Mouse (Mus musculus): Measurements from ENCODE around the gene Dbn1. TPM values are rescaled to one million over a fixed set of nuclear protein-coding genes. Genes with fewer than 3 reads are reported as not detected.
A peak's percentile ranks its signal among the peaks of the same experiment; 100 is the strongest.
"Not testable (repeated sequence)": the region's sequence is repeated elsewhere in the genome, so short reads cannot be mapped to it uniquely, and the experiment has no call there.

Gene Dbn1
- total RNA-seq, 2 experiments from 2014 or later, result 1.4 to 1.6 TPM

DNA sequence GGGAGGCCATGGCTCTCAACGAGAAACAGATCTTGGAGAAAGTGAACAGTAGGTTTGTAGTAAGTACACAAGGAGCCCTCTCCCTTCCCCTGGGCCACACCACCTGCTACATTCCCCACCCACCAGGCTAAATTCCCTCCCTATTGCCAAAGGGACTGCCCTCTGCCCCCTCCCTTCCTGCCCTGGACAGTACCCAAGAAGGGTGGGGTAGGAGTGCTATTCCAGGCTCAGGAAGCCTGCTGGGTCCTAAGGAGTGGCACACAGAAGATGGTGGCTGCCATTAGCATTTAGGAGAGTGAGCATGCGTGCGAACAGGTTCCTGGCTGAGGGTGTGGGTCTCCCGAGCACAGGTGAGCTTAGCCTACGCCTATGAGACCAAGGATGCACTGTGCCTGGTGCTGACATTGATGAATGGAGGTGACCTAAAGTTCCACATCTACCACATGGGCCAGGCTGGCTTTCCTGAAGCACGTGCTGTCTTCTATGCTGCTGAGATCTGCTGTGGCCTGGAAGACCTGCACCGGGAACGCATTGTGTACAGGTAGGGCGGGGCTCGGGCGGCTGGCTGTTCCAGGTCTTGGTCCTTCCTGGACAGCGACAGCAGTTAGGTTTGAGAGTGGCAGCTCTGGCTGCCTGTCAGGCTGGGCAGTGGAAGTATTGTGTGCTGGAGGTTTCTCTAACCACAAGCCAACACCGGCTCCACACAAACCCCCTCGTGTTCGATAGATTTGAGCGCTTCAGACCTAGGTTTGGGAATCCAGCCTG, 35.9 kb downstream of the Dbn1 start:
- no peak for ATAC-seq (replicated peaks; ENCODE audit: poor library complexity, severe bottlenecking)

- ATAC-seq (replicated peaks; ENCODE audit: poor library complexity, severe bottlenecking), result no peak
These were observed 36.6 kb downstream of the Dbn1 start for GRCm38 (mm10) chr13:55451296-55451695.

DNA sequence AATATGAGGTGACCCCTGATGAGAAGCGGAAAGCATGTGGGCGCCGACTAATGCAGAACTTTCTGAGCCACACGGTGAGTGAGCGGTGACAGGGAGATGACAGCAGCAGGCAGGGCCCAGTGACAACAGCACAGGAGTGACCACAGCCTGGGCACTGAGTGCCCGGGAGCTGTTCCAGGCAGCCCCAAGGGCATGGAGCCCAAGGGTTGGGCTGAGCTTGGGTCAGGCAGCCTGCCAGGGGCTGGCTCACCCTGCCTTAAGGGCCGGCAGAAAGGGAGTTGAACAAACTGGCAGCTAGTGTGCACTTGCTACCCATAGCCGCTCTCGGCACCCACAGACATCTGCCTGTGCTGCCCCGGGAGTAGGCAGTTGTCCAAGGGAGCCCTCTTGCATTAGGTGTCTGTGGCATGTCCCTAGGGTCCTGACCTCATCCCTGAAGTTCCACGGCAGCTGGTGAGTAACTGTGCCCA, 37.4 kb downstream of the Dbn1 start:
- no peak for ATAC-seq (replicated peaks; ENCODE audit: poor library complexity, severe bottlenecking)

GRCm38 (mm10) chr13:55449679-55450441, 38.1 kb downstream of the Dbn1 start:
- peak; percentile 13 for ATAC-seq (replicated peaks; ENCODE audit: poor library complexity, severe bottlenecking)

DNA sequence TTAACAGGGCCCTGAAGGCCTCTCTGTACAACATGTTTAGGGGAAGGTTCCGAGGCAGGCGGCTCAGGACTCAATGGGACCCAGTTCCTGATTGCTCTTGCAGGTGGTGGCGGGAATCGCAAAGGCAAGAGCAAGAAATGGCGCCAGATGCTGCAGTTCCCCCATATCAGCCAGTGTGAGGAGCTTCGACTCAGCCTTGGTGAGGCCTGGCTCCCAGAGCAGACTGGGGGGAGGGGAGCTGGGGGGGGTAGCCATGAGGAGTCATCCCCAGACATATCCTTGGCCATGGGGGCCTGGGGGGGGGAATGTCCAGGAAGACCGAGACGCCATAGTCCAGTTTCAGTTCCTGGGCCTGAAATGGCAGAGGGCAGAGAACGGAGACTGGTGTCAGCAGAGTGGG, 38.7 kb downstream of the Dbn1 start:
- ATAC-seq (replicated peaks; ENCODE audit: poor library complexity, severe bottlenecking), result no peak

GRCm38 (mm10) chr13:55448131-55448530, 39.8 kb downstream of the Dbn1 start:
- ATAC-seq (replicated peaks; ENCODE audit: poor library complexity, severe bottlenecking), result no peak

DNA sequence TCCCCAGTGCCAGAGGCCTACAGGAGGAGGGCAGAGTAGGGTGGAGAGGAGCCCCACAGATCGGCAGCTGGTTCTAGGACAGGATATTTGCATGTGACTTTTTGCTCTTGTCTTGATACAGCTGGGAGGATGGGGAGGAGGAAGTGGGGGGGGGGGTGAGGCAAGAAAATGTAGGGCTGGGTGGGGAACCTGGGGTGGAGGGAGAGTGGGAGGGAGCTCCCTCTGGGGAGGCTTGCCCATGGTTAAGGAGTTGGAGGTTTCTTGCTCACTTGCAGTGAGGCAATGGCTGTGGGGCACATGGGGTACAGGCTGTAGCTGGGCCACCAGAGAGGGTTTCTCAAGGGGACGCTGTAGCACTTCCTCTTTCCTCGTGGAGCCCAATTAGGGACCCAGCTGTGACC, 40.4 kb downstream of the Dbn1 start:
- peak; percentile 66 for ATAC-seq (replicated peaks; ENCODE audit: poor library complexity, severe bottlenecking)

DNA sequence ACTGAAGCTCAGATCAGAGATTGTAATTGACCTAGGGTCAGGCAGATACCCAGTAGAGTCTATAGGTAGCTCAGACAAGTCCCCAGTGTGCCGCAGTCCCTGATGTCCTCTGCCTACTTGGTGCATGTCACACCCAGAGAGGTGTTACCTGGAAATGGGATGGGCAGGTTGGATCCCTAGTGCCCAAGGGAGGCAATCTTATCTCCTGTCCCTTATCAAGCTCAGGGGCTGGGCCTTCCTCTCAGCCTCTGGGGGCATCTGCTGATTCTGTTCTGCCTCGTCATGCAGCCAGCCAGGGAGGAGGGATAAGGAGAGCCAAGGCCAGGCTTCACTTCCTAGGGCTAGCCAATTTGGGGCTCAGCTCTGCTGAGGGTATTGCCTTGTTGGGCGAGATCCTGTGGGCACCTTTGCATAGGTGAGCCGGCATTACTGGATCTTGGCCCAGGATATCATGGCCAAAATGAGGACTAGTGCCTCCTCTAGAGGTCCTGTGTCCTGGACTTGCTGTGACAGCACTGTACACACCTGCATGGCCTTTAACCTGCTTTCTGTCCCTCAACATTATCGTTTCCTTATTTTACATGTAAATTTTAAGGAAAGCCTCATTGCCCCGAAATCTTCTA, 41.3 kb downstream of the Dbn1 start:
- ATAC-seq (replicated peaks; ENCODE audit: poor library complexity, severe bottlenecking), result no peak

- ATAC-seq (replicated peaks; ENCODE audit: poor library complexity, severe bottlenecking), result no peak
These were observed 42.4 kb downstream of the Dbn1 start for GRCm38 (mm10) chr13:55445361-55446091.

DNA sequence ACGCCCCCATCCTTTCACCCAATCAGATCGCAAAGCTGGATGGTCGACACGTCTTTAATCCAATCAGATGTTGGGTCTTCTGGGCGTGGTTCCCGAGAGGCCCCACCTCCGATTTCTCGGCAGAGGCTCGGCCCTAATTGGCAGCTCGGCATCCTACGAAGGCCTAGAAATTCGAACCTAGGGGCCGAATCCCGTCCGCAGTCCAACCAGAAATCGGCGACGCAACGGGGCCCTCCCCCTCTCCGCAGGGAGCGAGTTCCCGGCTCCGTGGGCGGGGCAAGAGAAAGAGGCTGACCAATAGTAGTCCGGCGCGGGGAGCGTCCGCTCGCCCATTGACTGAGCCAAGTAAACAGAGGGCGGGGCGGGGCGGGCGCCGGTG, 43.0 kb downstream of the Dbn1 start, which contains the start of gene Grk6:
Gene Grk6 (plus strand): TSS at position 136 of the 379 bp plus-strand sequence.
- ATAC-seq (replicated peaks; ENCODE audit: poor library complexity, severe bottlenecking), result peak; percentile 70

DNA sequence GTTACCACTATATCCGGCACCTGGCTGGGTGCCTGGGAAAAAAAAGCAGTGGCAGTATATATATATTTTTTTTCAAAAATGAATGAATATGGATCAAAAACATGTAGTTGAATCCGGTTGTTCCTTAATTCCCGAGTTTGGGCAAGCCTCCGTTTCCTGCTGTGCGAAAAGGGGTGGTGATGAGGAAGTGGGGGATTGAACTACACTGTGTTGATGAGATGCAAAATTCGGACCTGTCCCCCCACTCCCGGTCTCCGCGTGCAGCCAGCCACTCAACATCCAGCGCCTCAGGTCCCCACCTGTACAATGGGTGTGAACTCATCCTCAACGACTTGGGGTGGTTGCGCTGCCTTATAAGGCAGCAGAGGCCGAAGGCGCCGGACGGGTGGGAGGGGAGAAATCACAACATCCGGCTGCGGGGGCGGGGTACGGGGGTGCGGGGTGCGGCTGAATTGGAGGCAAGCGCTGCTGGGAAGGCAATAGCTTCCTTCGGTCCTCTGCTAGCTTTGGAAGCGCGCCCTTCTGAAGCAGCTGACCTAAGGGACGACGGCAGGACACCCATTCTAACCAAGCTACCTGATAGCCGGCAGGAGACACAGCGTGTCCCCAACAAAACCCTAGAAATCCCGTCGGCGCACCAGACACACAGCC, 43.5 kb downstream of the Dbn1 start:
- peak; percentile 9 for ATAC-seq (replicated peaks; ENCODE audit: poor library complexity, severe bottlenecking)

DNA sequence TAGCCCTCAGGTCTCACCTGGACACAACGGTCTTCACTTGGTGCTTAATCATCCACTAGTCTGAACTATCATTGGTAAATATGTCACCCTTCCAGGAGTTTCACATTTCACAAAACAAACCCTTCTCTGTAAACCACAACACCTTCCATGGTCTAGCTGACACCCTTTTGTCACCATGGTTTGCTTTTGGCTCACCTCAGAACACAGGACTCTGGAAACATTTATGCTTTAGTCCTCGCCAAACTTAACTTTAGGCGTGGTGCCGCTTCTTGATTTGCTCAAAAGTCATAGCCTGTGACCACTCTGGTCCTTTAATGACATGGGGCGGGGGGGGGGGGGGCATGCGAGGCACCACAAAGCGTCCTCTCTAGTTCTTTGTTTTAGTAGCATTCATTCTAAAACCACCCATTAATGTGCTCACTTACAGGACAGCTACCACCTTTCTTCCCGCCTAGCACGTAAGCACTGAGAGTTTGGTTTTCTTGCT, 44.1 kb downstream of the Dbn1 start:
- ATAC-seq (replicated peaks; ENCODE audit: poor library complexity, severe bottlenecking), result no peak

GRCm38 (mm10) chr13:55437111-55437629, 50.7 kb downstream of the Dbn1 start:
- not testable (repeated sequence) for ATAC-seq (replicated peaks; ENCODE audit: poor library complexity, severe bottlenecking)

DNA sequence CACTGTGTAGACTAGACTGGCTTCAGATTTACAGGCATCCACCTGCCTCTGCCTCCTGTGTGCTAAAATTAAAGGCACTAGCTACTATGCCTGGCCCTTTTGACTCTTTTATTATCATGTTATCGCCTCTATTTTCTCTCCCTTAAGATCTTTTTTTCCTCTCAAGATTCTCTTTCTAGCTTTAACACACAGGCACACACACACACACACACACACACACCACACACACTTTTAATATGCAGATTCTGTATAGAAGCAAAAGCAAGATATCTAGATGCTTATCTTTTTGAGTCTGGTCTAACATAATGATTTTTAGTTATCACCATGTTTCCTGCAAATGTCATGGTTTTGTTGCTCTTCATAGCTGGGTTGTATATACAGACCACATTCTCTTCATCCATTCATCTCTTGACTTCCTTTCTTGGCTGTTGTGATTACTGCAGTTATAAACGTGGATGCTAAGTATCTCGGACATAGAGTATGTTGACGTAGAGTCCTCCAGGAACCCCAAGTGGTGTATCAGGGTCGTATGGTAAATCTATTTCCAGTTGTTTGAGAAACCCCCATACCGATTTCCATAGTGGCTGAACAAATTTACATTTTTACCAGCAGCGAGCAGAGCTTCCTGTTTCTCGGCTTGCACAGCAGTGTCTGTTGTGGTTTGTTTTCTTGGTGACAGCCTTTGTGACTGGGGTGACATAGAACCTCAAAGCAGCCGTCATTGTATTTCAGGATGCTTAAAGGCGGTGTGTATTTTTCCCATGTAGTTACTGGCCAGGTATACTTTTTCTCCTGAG, 55.8 kb downstream of the Dbn1 start:
- ATAC-seq (replicated peaks; ENCODE audit: poor library complexity, severe bottlenecking), result peak; percentile 64

DNA sequence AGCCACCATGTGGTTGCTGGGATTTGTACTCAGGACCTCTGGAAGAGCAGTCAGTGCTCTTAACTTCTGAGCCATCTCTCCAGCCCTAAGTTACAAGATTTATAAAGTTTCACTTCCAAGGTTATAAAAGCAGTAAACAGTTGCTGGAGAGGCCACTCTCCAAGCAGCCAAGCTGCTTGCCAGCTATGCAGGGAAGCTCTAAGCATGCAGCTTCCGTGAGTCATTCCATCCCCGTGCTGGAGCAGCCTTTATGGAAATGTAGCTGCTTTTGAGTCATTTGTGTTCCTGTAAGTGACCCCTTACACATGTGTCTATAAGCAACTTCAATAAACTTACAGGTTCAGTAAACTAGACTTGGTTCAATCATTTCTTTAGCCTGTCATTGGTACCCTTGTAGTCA, 57.3 kb downstream of the Dbn1 start:
- no peak for ATAC-seq (replicated peaks; ENCODE audit: poor library complexity, severe bottlenecking)

- ATAC-seq (replicated peaks; ENCODE audit: poor library complexity, severe bottlenecking), result peak; percentile 88
These were observed 58.6 kb downstream of the Dbn1 start for GRCm38 (mm10) chr13:55429226-55429888.

DNA sequence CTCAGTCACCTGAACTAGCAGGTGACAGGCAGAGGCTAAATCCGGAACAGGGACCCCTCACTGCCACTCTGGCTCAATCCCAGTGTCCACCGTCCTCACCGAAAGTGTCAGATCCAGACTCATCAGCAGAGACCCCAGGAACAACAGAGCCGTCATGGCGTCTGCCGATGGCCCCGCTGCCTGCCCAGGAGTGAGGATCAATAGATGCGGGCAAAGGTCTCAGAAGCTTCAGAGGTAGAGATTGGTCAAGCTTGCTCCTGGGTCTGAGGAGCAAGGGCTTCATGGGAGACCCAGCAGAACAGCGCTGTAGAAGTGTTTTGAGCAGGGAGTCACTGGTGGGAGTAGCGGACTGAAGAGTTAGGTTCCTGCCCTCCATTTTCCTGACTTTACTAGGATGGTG, 61.3 kb downstream of the Dbn1 start, which contains the start of gene F12:
Gene F12 (minus strand): TSS at position 181 of the 400 bp plus-strand sequence.
- ATAC-seq (replicated peaks; ENCODE audit: poor library complexity, severe bottlenecking), result no peak
